Mouse (Mus musculus): ENCODE data around the gene Fxr2. TPM values are rescaled to one million over a fixed set of nuclear protein-coding genes. Genes with fewer than 3 reads are reported as not detected.
"Not testable (repeated sequence)": the region's sequence is repeated elsewhere in the genome, so short reads cannot be mapped to it uniquely, and the experiment has no call there.

Fxr2 gene
- total RNA-seq, 2 experiments from 2014 or later, result 87.3 to 98.6 TPM

- peak in 1 of 2 experiments; percentile 49 for DNase-seq
- intact Hi-C loops (cut with DNase I), result loop anchor here (1.0 to 5.0 kb wide), 5 partner anchors 14 to 195 kb away; partner anchors contain the start of genes Fgf11, Tmem95 and Tnfsfm13
Observed at GRCm38 (mm10) chr11:69682209-69682839, 49.5 kb downstream of the Fxr2 start.

- intact Hi-C loops (cut with DNase I), result loop anchor here (1.0 to 5.0 kb wide), 5 partner anchors 14 to 194 kb away; partner anchors contain the start of genes Fgf11, Tmem95 and Tnfsfm13
- peak; percentile 94 to 95 for DNase-seq
Observed at GRCm38 (mm10) chr11:69682840-69683533, 50.2 kb downstream of the Fxr2 start.

DNA sequence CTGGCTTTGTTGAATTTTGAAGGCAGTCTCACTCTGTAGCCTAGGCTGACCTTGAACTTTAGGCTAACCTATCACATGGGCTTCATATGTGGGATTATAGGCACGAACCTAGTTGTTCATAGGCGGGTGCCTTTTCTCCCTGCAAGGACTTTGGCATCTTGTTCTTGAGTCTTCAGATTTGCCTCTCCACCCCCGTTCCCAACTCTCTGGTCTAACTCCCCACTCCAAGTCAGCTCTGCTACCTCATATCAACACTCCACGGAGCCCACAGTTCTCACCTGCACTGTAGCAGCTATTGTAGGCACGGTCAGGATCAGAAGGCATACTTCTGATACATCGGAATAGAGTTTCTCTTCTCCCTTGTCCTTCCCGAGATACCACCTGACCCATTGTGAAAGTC lies 50.8 kb downstream of the Fxr2 start:
- intact Hi-C loops (cut with DNase I), result loop anchor here (2.0 to 5.0 kb wide), 4 partner anchors 13 to 194 kb away; partner anchors contain the start of genes Fgf11, Tmem95 and Tnfsfm13
- no peak for DNase-seq

DNA sequence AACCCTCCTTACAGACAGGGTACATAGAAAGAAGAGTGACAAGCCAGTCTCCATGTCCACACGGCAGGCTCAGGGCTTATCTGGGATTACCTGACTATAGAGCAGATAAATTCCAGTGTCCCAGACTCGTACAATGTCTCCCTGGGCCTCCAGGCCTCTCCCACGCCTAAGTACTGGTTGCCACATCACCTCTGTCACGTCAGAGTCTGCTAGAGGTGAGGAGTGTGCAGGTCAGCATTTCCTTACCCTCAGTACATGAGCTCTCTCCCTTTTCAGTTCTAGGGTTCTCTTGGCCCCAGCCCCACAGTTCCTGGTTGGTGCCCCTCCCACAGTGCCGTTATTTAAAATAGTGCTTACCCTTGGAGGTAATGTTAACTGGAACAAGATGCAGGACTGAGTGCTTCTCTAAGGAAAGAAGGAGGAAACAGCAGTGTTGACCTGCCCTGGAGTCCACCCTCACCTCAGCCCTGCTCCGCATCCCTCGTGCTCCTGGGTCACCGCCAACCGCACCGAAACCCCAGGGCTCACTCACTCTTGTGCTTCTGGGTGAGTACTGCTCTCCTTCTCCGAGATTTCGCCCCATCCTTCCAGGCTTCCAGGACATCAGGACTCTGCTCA lies 51.4 kb downstream of the Fxr2 start:
- DNase-seq, result no peak
- intact Hi-C loops (cut with DNase I), result loop anchor here (5.0 kb wide), 2 partner anchors 118 to 193 kb away; partner anchors contain the start of genes Fgf11 and Tmem95

GRCm38 (mm10) chr11:69684936-69685335 lies 52.1 kb downstream of the Fxr2 start:
- intact Hi-C loops (cut with DNase I), result loop anchor here (5.0 kb wide), 2 partner anchors 117 to 192 kb away; partner anchors contain the start of genes Fgf11 and Tmem95

DNA sequence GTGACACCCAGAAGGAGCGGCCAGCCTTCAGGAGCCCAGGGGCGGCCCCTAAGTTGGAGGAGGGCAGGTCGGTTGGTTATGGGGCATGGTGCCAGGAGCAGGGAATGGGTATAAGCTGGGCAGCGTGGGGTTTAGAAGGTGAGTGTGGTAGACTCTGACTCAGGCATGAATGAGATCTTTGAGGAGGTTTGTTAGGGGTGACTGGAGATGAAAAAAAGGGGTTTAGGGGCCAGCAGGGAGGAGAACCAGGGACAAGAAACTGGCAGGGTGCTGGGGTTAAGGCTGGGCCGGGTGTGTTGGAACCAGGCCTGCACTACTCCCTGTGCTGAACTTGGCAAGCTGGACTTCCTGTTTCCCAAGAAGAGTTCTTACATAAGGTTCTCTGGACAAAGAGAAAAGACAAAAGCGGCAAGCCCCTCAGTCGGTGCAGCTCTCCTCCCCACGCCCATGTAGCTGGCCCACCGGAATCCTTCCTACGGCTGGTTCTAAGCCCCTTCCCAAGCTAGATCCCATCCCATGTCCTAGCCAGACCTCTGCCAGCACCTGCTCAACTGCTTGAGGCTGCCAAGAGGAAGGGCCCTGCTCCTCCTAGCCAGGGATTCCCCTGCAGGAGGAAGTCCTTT lies 52.8 kb downstream of the Fxr2 start, which contains the start of gene Tnfsf13:
Gene Tnfsf13, minus strand, starts transcription at position 259 of the 623 bp plus-strand sequence.
- DNase-seq, result peak; percentile 81 to 87
- intact Hi-C loops (cut with DNase I), result no loop called here

More at GRCm38 (mm10) chr11:69684936-69685335, 52.1 kb downstream of the Fxr2 start:
- DNase-seq, result no peak

GRCm38 (mm10) chr11:69686377-69686776 lies 53.6 kb downstream of the Fxr2 start:
- peak; percentile 86 to 91 for DNase-seq
- intact Hi-C loops (cut with DNase I), result no loop called here

- no peak for DNase-seq
- intact Hi-C loops (cut with DNase I), result no loop called here
Observed at GRCm38 (mm10) chr11:69687061-69687460, 54.3 kb downstream of the Fxr2 start.

GRCm38 (mm10) chr11:69689891-69690290 lies 57.1 kb downstream of the Fxr2 start:
- DNase-seq, result no peak
- intact Hi-C loops (cut with DNase I), result no loop called here

DNA sequence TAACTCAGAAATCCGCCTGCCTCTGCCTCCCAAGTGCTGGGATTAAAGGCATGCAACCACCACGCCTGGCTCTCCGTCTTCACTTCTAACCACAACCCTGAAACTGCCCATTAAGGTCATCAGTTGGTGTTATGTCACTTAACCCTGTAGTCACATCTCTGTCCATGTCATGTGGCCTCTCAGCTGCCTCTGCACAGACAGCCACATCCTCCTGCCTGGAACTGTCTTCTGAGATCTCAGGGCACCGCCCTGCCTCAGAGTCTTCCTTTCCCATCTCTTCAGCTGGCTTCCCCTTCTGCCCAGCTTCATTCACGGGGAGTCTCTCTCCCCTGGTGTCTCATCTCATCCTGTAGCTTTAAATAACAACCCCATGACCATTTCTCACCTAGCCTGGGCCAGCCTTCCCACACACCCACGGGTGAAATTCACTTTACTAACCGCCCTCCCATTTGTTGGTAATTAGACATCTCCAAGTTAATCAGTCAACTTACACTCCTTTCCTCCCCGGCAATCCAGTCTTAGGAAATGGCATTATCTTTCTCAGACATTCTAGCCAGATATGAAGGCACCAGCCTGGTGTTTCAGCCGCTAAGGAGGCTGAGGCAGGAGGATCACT lies 59.5 kb downstream of the Fxr2 start:
- intact Hi-C loops (cut with DNase I), result no loop called here
- DNase-seq, result peak in 1 of 2 experiments; percentile 15

DNA sequence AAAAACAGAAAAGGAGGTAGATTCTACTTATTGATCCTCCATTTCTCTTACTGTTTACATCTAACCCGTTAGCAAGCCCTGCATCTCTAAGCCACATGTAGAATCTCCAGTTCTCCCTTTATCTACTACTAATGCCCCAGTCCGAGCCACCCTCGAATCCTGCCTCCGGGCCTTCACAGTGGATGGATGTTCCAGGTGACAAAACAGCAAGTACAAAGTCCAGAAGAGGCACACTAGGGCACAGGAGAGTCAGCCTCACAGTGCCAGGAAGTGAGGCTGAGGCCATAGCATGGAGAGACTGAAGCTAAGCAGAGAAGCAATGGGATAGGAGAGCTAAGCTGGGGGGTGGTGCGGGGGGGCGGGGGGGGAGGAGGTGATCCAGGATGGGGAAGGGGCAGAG lies 60.1 kb downstream of the Fxr2 start:
- no peak for DNase-seq
- intact Hi-C loops (cut with DNase I), result no loop called here

DNA sequence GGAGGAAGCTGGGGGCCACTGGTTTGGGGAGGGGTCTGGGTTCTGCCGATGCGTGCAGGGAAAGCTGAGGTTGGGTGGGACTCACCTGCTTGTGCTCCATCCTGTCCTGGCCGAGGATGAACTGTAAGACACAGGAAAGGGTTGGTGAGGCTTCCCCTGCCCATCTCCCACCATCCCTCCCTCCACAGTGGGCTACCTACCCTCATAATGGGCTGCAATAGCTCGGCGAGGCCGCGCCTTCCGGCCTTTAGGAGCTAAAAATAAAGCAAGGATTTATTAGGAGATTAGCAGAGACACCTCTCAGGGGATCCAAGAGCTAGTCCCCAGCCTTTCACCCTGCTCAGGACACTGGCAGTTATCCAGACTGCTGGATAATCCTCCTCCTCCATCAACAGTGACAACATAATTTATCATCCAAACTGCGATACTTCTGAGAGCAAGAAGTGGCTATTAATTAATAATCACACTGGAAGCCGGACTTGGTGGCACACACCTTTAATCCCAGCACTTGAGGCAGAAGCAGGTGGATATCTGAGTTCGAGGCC lies 60.7 kb downstream of the Fxr2 start:
- DNase-seq, result no peak
- intact Hi-C loops (cut with DNase I), result no loop called here

GRCm38 (mm10) chr11:69695046-69695360 lies 62.2 kb downstream of the Fxr2 start:
- intact Hi-C loops (cut with DNase I), result no loop called here

GRCm38 (mm10) chr11:69695361-69696181 lies 62.8 kb downstream of the Fxr2 start, which contains the start of the genes Tnfsf12 and Tnfsfm13:
Tnfsf12 (minus strand) TSS chr11:69695849.
Tnfsfm13 (minus strand) TSS chr11:69696098.
- DNase-seq, result peak; percentile 80 to 90
- intact Hi-C loops (cut with DNase I), result loop anchor here (2.0 kb wide), 1 partner anchor 13 kb away; the partner anchor contains the start of gene Senp3

More at GRCm38 (mm10) chr11:69695046-69695360, 62.2 kb downstream of the Fxr2 start:
- DNase-seq, result no peak

DNA sequence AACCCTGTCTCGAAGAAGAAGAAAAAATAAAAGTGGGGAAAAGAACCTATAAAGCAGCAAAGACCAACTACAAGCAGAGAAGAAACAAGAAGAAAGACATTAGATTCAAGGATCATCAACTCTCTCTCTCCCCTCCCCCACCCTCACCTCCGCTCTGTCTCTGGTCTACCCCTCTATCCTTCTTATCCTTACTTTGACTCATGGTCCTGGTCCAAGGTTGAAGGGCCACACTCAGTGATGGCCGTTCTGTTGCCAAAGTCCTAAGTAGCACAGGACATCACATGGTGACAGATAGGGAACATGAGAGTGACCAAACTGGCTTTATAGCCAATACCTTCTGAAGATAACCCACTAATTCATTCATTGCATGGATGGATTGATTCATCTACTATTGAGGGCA lies 64.6 kb downstream of the Fxr2 start:
- intact Hi-C loops (cut with DNase I), result loop anchor here (2.0 kb wide), 1 partner anchor 15 kb away; the partner anchor contains the start of gene Senp3
- DNase-seq, result no peak

- DNase-seq, result no peak
- intact Hi-C loops (cut with DNase I), result no loop called here
Observed at GRCm38 (mm10) chr11:69698574-69698973, 65.8 kb downstream of the Fxr2 start.

DNA sequence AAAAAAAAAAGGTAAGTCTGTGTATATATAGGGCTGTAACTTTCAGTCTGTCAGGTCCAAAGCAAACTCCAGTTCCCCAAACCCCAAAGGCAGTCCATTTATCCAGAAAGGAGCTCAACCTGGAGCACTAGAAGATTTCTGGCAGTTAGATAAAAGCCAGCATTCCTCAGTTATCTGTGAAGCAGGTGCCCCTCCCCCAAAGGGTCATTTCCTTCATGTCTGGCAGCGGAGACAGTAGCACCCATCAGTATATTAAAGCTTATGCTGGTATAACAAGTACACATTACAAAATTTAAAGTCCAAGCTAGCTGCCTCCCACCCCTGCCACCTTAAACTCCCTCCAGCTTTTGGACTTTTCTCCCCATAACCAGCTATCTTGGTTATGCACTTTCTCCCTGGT lies 66.8 kb downstream of the Fxr2 start:
- intact Hi-C loops (cut with DNase I), result no loop called here

DNA sequence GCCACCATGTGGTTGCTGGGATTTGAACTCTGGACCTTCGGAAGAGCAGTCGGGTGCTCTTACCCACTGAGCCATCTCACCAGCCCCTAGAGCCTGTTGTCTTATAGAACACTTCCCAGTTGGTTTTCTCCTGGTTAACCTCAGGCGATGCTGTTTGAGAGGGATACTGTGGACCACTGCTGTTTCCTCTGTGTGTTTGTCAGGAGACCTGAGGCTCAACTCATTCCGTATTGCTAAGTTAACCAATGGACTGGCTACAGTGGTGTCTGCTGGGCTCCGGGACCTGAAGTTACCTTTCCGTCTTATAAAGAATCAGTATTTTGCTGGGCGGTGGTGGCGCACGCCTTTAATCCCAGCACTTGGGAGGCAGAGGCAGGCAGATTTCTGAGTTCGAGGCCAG lies 70.1 kb downstream of the Fxr2 start:
- intact Hi-C loops (cut with DNase I); DNase-seq: not testable (repeated sequence)

More for the DNA sequence above, 66.8 kb downstream of the Fxr2 start:
- DNase-seq, result no peak

Measured in heart, postnatal 36 days (tissue).